17 mouse cellular contexts compared by ENCODE assay signal in genomic region chr7:66094141-66094540, GRCm38 (mm10). TPM values are rescaled to one million over a fixed set of nuclear protein-coding genes. Genes with fewer than 3 reads are reported as not detected.
DNase-seq lines count a peak whose midpoint lies in the region; ATAC-seq and TF ChIP-seq lines count a peak whose summit lies in the region.
"Had no signal": no experiment of that assay in that cellular context is flagged by ENCODE, and none has a peak within 500 bp of the region (broad histone marks: within the 10 kb centered on the region; RNA-seq: fewer than 3 reads in every experiment).

No protein-coding gene starts in this region.

- no peak overlapping the region for H3K4me2 ChIP-seq in heart, embryonic 12.5 days
- H3K4me2 ChIP-seq: forebrain, embryonic 15.5 days had no signal

- no peaks in the 10 kb centered on the region for H3K4me1 ChIP-seq in heart, embryonic 12.5 days (replicated peaks)
- H3K4me1 ChIP-seq: forebrain, embryonic 15.5 days had no signal

- ATAC-seq in heart, embryonic 12.5 days (ENCODE audit: insufficient number of reproducible peaks, low FRiP score): no peak
- ATAC-seq: forebrain, embryonic 15.5 days; inflammation-experienced regulatory T-cells, adult 6 months; liver, postnatal 0 days had no signal

- no peak overlapping the region for H3K4me3 ChIP-seq in heart, embryonic 12.5 days
- no peak overlapping the region for H3K4me3 ChIP-seq in left cerebral cortex, adult 2 months
- H3K4me3 ChIP-seq: forebrain, embryonic 15.5 days; layer of hippocampus, adult 2 months; limb, embryonic 10.5 days had no signal

- no peaks in the 10 kb centered on the region for H3K27me3 ChIP-seq in heart, embryonic 12.5 days (replicated peaks)
- H3K27me3 ChIP-seq: forebrain, embryonic 15.5 days had no signal

- no peaks in the 10 kb centered on the region for H3K9me3 ChIP-seq in heart, embryonic 12.5 days (replicated peaks)
- H3K9me3 ChIP-seq: forebrain, embryonic 15.5 days; limb, embryonic 10.5 days had no signal

- H3K36me3 ChIP-seq in heart, embryonic 12.5 days: peaks cover 35% of the 10 kb centered on the region

- 73% methylated on average over 5 of the region's 5 CpGs for WGBS in heart, embryonic 12.5 days

- intact Hi-C loops in left cerebral cortex, postnatal 4 days (cut with DNase I): no loop called here
- intact Hi-C loops in left cerebral cortex, adult 2 months (cut with DNase I): no loop called here

- no peak for TF ChIP-seq CTCF in left cerebral cortex, adult 2 months (IDR thresholded peaks at IDR 0.05)

- peak; percentile 92 for DNase-seq in heart, adult 11 months
- peak; percentile 67 for DNase-seq in left cerebral cortex, postnatal 4 days
- no peak for DNase-seq in left cerebral cortex, adult 18-20 months (ENCODE audit: low spot score in 2 of 2)
- peak; percentile 58 for DNase-seq in cerebellum, adult 9-11 months
- peak; percentile 39 for DNase-seq in testis, postnatal 14 days (ENCODE audit: low spot score)
- no peak for DNase-seq in left cerebral cortex, adult 2 months (ENCODE audit: extremely low spot score in 1 of 2, low spot score in 2 of 2)
- DNase-seq: heart, postnatal 10 days; liver, postnatal 0 days had no signal

- no peak overlapping the region for H3K9ac ChIP-seq in heart, embryonic 12.5 days
- H3K9ac ChIP-seq: forebrain, embryonic 15.5 days; liver, postnatal 0 days had no signal

- H3K27ac ChIP-seq in heart, embryonic 12.5 days (ENCODE audit: poor library complexity, severe bottlenecking): no peak overlapping the region
- H3K27ac ChIP-seq in left cerebral cortex, adult 2 months: no peak overlapping the region
- H3K27ac ChIP-seq: forebrain, embryonic 15.5 days; layer of hippocampus, adult 2 months; limb, embryonic 10.5 days; macrophage had no signal

RNA-seq across cellular contexts. Expression of gene Selenos, which starts 14.7 kb away (rescaled TPM):
- 70.2 and 70.7 TPM in 2 replicates for polyA plus RNA-seq in heart, embryonic 12.5 days (2016; fragmentation: Nextera tagmentation; extraction: Ambion mirVana)
- 10 to 100 TPM; 41.2 to 41.9 TPM for total RNA-seq in left cerebral cortex, postnatal 4 days (2021)
- total RNA-seq in left cerebral cortex, adult 18-20 months (2021): 10 to 100 TPM; 46.2 to 46.6 TPM
- total RNA-seq in left cerebral cortex, adult 2 months (2021): 10 to 100 TPM; 46.5 to 47.5 TPM

RNA-seq across cellular contexts. Expression of gene Chsy1, which starts 15.2 kb away (rescaled TPM):
- 13.3 and 15.5 TPM in 2 replicates for polyA plus RNA-seq in heart, embryonic 12.5 days (2016; fragmentation: Nextera tagmentation; extraction: Ambion mirVana)
- total RNA-seq in left cerebral cortex, postnatal 4 days (2021): 10 to 100 TPM; 32.3 to 35.3 TPM
- 10 to 100 TPM; 15.6 to 17.4 TPM for total RNA-seq in left cerebral cortex, adult 18-20 months (2021)
- 10 to 100 TPM; 15.6 to 17.3 TPM for total RNA-seq in left cerebral cortex, adult 2 months (2021)

RNA-seq across cellular contexts. Expression of gene Snrpa1, which starts 35.3 kb away (rescaled TPM):
- 113 and 114 TPM in 2 replicates for polyA plus RNA-seq in heart, embryonic 12.5 days (2016; fragmentation: Nextera tagmentation; extraction: Ambion mirVana)
- 10 to 100 TPM; 52.3 to 58.9 TPM for total RNA-seq in left cerebral cortex, postnatal 4 days (2021)
- total RNA-seq in left cerebral cortex, adult 18-20 months (2021): 10 to 100 TPM; 31.6 to 37.6 TPM
- 10 to 100 TPM; 36.8 to 37.0 TPM for total RNA-seq in left cerebral cortex, adult 2 months (2021)

RNA-seq across cellular contexts. Expression of gene Gm45213, which starts 50.7 kb away (rescaled TPM):
- not detected in 2 replicates for polyA plus RNA-seq in heart, embryonic 12.5 days (2016; fragmentation: Nextera tagmentation; extraction: Ambion mirVana)
- total RNA-seq in left cerebral cortex, postnatal 4 days (2021): not detected
- not detected for total RNA-seq in left cerebral cortex, adult 18-20 months (2021)
- not detected for total RNA-seq in left cerebral cortex, adult 2 months (2021)
- total RNA-seq: common myeloid progenitor, adult 5-6 weeks; gastrocnemius, postnatal 4 days; heart, postnatal 10 days; layer of hippocampus, adult 2 months had no signal
- polyA plus RNA-seq: forebrain, embryonic 15.5 days; inflammation-experienced regulatory T-cells, adult 6 months; limb, embryonic 10.5 days; liver, postnatal 0 days; macrophage; neural tube, embryonic 14.5 days had no signal

Comparison
In these comparisons a context has a peak if more than half of its experiments do, and no peak if none do; other contexts are left out.
1. DNase-seq: peak in heart, adult 11 months (single experiment), left cerebral cortex, postnatal 4 days (single experiment), cerebellum, adult 9-11 months (single experiment) and testis, postnatal 14 days (single experiment); none in left cerebral cortex, adult 18-20 months (0 of 2) and left cerebral cortex, adult 2 months (0 of 2).